Mouse (Mus musculus): ENCODE data around the gene Wnt8b. TPM values are rescaled to one million over a fixed set of nuclear protein-coding genes. Genes with fewer than 3 reads are reported as not detected.

Wnt8b gene
- polyA plus RNA-seq (2014; fragmentation: Nextera tagmentation; extraction: Ambion mirVana), result 3.3 and 4.0 TPM in 2 replicates

DNA sequence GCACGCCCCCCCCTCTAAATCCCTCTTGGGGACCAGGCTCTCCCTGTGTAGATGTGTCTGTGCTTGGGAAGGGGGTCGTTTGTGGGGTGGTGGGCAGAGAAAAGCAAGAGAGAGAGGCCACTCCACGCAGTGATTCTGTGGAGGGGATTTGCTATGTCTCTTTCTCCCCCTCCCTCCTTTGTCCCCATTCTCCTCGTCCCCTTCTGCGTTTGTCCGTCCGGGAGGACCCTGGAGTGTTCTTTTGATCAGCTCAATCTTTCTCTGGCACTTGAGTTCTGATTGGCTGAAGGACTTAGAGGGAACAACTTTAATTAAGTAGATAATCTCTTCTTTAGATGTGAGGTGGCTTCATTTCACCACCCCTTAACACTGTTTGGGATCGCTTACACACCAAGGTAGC, at the start of gene Wnt8b:
Wnt8b (plus strand) TSS at position 345 of the 400 bp plus-strand sequence.
- no peaks in the 10 kb centered on the region for H3K9me3 ChIP-seq (replicated peaks; ENCODE audit: control insufficient read depth, low read length)
- DNase-seq (ENCODE audit: low spot score), result no peak
- no peaks in the 10 kb centered on the region for H3K36me3 ChIP-seq (ENCODE audit: control insufficient read depth, insufficient read depth, low read length)
- H3K9ac ChIP-seq (ENCODE audit: low read length), result peak within 1 kb of the TSS; percentile 4; the same call in 1 of the 2 replicates
- H3K4me2 ChIP-seq (ENCODE audit: low read length), result 0 out of 2 replicates have a peak within 1 kb of the TSS, but pooled peaks have one; percentile 13
- ATAC-seq, result no peak
- H3K4me3 ChIP-seq (ENCODE audit: low read depth, low read length), result 0 out of 2 replicates have a peak within 1 kb of the TSS, but pooled peaks have one; percentile 5
- no peak within 1 kb of the TSS for H3K27ac ChIP-seq (ENCODE audit: low read depth, low read length)
- H3K27me3 ChIP-seq (replicated peaks; ENCODE audit: control insufficient read depth, insufficient read depth, low read length), result peaks cover 45% of the 10 kb centered on the region
- H3K4me1 ChIP-seq (ENCODE audit: control insufficient read depth, insufficient read depth, low read length), result no peaks in the 10 kb centered on the region
- WGBS, result 3% methylated on average over 8 of the region's 8 CpGs

DNA sequence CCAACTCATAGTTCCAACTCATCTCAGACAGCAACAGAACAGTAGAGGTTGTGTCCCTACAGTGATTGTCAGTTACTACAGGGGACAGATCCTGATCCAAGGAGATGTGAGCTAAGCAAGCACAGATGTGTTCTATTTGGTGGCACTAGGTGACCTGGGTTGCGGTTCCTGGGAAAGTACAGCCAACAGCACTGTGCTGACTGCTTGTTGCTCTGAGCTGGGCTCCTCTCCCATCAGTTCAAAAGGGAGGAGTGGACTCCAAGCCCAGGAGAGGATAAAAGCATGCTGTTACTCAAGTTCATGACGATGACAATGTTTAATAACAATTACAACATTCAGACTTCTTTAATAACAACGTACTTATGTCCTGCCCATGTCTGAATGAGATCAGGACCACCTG, 47.5 kb upstream of the Wnt8b start:
- DNase-seq (ENCODE audit: low spot score) (no peak), ATAC-seq (no peak)
- Histone ChIP-seq H3K27me3 (replicated peaks; ENCODE audit: control insufficient read depth, insufficient read depth, low read length) (no peaks in the 10 kb centered on the region), H3K9ac (ENCODE audit: low read length) (no peak overlapping the region), H3K4me1 (ENCODE audit: control insufficient read depth, insufficient read depth, low read length) (no peaks in the 10 kb centered on the region), H3K27ac (ENCODE audit: low read depth, low read length) (no peak overlapping the region), H3K4me2 (ENCODE audit: low read length) (no peak overlapping the region), H3K9me3 (replicated peaks; ENCODE audit: control insufficient read depth, low read length) (no peaks in the 10 kb centered on the region), H3K36me3 (ENCODE audit: control insufficient read depth, insufficient read depth, low read length) (no peaks in the 10 kb centered on the region), H3K4me3 (ENCODE audit: low read depth, low read length) (no peak overlapping the region)
- 86% methylated on average over 3 of the region's 3 CpGs for WGBS

DNA sequence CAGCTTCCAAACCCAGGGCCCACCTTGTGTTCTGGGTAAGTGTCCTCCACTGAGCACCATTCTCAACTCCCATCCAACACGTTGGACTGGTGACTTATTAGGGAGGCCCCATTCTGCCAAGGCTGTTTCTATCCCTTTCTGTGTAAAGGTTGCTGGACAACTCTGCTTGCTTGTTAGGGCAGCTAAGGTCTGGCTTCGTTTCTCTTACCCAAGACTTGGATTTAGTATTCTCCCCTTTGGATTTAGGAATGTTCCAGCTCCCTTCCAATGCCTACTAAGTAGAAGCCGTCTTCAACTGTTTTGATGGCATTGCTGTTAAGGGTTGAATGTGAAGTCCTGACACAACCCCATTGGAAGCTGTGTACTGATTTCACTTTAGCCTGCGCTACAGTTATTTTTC, 45.3 kb upstream of the Wnt8b start:
- no peaks in the 10 kb centered on the region for H3K4me1 ChIP-seq (ENCODE audit: control insufficient read depth, insufficient read depth, low read length)
- H3K4me2 ChIP-seq (ENCODE audit: low read length), result no peak overlapping the region
- H3K36me3 ChIP-seq (ENCODE audit: control insufficient read depth, insufficient read depth, low read length), result no peaks in the 10 kb centered on the region
- H3K9ac ChIP-seq (ENCODE audit: low read length), result no peak overlapping the region
- DNase-seq (ENCODE audit: low spot score) (no peak), ATAC-seq (no peak)
- no peaks in the 10 kb centered on the region for H3K27me3 ChIP-seq (replicated peaks; ENCODE audit: control insufficient read depth, insufficient read depth, low read length)
- H3K27ac ChIP-seq (ENCODE audit: low read depth, low read length), result no peak overlapping the region
- no peaks in the 10 kb centered on the region for H3K9me3 ChIP-seq (replicated peaks; ENCODE audit: control insufficient read depth, low read length)
- 83% methylated on average over 4 of the region's 4 CpGs for WGBS
- no peak overlapping the region for H3K4me3 ChIP-seq (ENCODE audit: low read depth, low read length)

DNA sequence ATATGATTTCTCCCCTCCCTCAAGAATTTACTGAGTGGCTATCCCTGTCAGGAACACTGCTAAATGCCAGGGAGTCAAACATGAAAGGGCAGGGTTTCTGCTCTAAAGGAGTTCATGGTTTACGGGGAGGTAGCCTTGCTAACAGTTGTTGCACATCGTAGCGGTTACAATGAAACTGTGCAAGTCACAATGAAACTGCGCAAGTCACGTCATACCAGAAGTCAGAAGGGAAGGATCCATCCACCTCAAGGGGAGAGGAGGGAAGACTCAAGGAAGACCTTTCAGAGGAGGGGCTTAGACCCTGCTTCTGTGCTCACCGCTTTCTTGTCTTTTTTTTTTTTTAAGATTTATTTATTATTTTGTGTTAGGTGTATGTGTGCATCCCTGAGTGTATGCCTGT, 38.4 kb upstream of the Wnt8b start:
- no peaks in the 10 kb centered on the region for H3K9me3 ChIP-seq (replicated peaks; ENCODE audit: control insufficient read depth, low read length)
- WGBS, result 92% methylated on average over 6 of the region's 6 CpGs
- DNase-seq (ENCODE audit: low spot score), result no peak

DNA sequence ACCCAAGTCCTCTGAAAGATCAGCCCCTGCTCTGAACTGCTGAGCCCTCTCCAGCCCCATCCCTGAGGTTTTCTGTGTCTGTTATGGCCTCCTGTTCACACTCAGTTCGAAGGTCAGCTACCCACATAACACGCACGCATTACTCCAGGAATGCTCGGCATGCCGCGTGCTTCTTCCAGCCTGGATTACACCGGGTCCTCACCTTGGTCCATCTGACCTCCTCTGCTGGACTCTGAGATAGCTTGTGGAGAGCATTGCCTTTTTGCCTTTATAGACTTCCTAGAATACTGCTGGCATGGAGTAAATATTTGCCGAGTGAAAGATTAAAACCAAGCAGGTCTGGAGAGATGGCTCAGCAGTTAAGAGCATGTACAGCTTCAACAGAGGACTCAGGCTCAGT, 37.9 kb upstream of the Wnt8b start:
- Histone ChIP-seq H3K36me3 (ENCODE audit: control insufficient read depth, insufficient read depth, low read length) (no peaks in the 10 kb centered on the region), H3K4me1 (ENCODE audit: control insufficient read depth, insufficient read depth, low read length) (no peaks in the 10 kb centered on the region), H3K9me3 (replicated peaks; ENCODE audit: control insufficient read depth, low read length) (no peaks in the 10 kb centered on the region), H3K9ac (ENCODE audit: low read length) (no peak overlapping the region), H3K4me3 (ENCODE audit: low read depth, low read length) (no peak overlapping the region), H3K27me3 (replicated peaks; ENCODE audit: control insufficient read depth, insufficient read depth, low read length) (no peaks in the 10 kb centered on the region), H3K4me2 (ENCODE audit: low read length) (no peak overlapping the region), H3K27ac (ENCODE audit: low read depth, low read length) (no peak overlapping the region)
- ATAC-seq (no peak), DNase-seq (ENCODE audit: low spot score) (no peak)
- 89% methylated on average over 8 of the region's 8 CpGs for WGBS

More for the DNA sequence above, 38.4 kb upstream of the Wnt8b start:
- no peak overlapping the region for H3K4me3 ChIP-seq (ENCODE audit: low read depth, low read length)
- no peak overlapping the region for H3K4me2 ChIP-seq (ENCODE audit: low read length)
- H3K27me3 ChIP-seq (replicated peaks; ENCODE audit: control insufficient read depth, insufficient read depth, low read length), result no peaks in the 10 kb centered on the region
- no peak overlapping the region for H3K27ac ChIP-seq (ENCODE audit: low read depth, low read length)
- no peaks in the 10 kb centered on the region for H3K36me3 ChIP-seq (ENCODE audit: control insufficient read depth, insufficient read depth, low read length)
- H3K4me1 ChIP-seq (ENCODE audit: control insufficient read depth, insufficient read depth, low read length), result no peaks in the 10 kb centered on the region
- no peak overlapping the region for H3K9ac ChIP-seq (ENCODE audit: low read length)
- no peak for ATAC-seq

DNA sequence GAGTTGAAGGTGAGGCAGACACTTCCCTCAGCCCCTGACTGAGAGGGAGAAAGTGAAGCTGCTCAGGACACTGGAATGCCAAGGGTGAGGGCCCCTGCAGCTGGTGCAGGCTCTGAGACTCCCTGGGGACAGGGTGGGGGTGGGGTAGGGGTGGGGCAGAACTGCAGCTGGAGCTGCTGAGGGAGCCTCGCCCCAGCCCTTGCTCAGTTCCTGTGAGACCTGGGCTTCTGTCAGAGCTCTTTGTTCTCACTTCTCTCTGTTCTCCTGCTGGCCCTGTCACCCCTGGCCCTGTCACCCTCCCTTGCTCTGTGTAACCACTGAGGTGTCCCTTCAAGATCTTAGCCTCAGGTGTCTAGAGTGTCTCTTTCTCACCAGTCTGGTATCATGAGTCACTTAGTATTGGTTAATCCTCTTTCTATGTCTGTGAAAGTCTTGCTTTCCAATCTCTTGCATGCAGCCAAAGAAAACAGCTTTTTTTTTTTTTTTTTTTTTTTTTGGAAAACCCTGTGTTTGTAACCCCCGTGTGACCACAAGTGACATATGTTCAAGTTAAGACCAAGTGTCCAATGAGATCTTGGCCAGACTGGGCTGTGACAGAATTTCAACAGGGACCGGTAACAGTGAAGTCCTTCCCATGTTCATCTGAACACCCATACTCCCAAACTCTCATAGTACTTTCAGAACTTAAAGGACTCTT, 35.8 kb upstream of the Wnt8b start:
- no peak overlapping the region for H3K4me3 ChIP-seq (ENCODE audit: low read depth, low read length)
- no peak overlapping the region for H3K4me2 ChIP-seq (ENCODE audit: low read length)
- no peaks in the 10 kb centered on the region for H3K27me3 ChIP-seq (replicated peaks; ENCODE audit: control insufficient read depth, insufficient read depth, low read length)
- 65% methylated on average over 3 of the region's 3 CpGs for WGBS
- no peaks in the 10 kb centered on the region for H3K4me1 ChIP-seq (ENCODE audit: control insufficient read depth, insufficient read depth, low read length)
- no peaks in the 10 kb centered on the region for H3K9me3 ChIP-seq (replicated peaks; ENCODE audit: control insufficient read depth, low read length)
- H3K36me3 ChIP-seq (ENCODE audit: control insufficient read depth, insufficient read depth, low read length), result no peaks in the 10 kb centered on the region
- no peak overlapping the region for H3K27ac ChIP-seq (ENCODE audit: low read depth, low read length)
- ATAC-seq, result no peak
- DNase-seq (ENCODE audit: low spot score), result no peak
- no peak overlapping the region for H3K9ac ChIP-seq (ENCODE audit: low read length)

DNA sequence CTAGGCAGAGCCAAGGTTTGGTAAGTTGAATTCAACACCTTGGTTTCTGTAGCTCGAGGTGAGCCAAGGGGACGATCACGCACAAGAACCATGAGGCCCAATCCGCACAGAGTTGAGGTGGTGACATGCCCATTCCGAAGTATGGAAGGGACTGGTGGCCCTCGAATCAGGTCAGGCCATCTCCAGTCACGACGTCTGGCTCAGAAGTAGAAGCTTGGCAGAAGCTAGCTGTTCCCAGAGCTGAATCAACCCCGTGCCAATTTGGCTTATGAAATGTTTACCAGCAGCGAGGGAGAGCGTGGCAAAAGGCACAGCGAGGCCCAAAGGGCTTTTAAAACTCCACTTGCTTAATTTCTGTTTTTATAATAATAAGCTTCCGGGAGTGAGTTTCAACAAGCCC, 34.6 kb upstream of the Wnt8b start:
- DNase-seq (ENCODE audit: low spot score), result peak; percentile 13
- no peak overlapping the region for H3K4me3 ChIP-seq (ENCODE audit: low read depth, low read length)
- H3K4me1 ChIP-seq (ENCODE audit: control insufficient read depth, insufficient read depth, low read length), result no peaks in the 10 kb centered on the region
- no peak overlapping the region for H3K9ac ChIP-seq (ENCODE audit: low read length)
- 84% methylated on average over 13 of the region's 13 CpGs for WGBS
- no peak overlapping the region for H3K4me2 ChIP-seq (ENCODE audit: low read length)
- no peaks in the 10 kb centered on the region for H3K36me3 ChIP-seq (ENCODE audit: control insufficient read depth, insufficient read depth, low read length)
- H3K9me3 ChIP-seq (replicated peaks; ENCODE audit: control insufficient read depth, low read length), result no peaks in the 10 kb centered on the region
- ATAC-seq, result no peak
- H3K27ac ChIP-seq (ENCODE audit: low read depth, low read length), result no peak overlapping the region
- no peaks in the 10 kb centered on the region for H3K27me3 ChIP-seq (replicated peaks; ENCODE audit: control insufficient read depth, insufficient read depth, low read length)

DNA sequence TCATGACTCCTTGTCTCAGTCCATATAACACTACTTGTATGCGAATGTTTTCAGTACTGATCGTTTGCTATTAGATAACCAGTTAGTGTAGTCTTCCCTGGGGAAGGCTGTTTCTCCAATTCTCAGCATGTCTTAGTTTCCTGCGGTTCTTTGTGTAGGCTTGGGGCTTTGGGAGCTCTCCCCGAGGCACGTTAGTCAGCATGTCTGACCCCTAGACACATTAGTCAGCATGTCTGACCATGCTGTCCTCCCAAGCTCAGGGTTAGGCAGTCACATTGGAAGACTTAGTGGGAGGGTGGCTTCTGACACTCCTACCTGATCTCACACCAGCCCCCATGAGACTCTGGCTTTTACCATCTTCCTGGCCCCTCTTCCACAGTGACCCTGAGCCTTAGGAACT, 32.8 kb upstream of the Wnt8b start:
- ATAC-seq, result no peak
- Histone ChIP-seq H3K36me3 (ENCODE audit: control insufficient read depth, insufficient read depth, low read length) (no peaks in the 10 kb centered on the region), H3K4me3 (ENCODE audit: low read depth, low read length) (no peak overlapping the region), H3K9me3 (replicated peaks; ENCODE audit: control insufficient read depth, low read length) (no peaks in the 10 kb centered on the region), H3K9ac (ENCODE audit: low read length) (no peak overlapping the region), H3K27me3 (replicated peaks; ENCODE audit: control insufficient read depth, insufficient read depth, low read length) (no peaks in the 10 kb centered on the region), H3K4me1 (ENCODE audit: control insufficient read depth, insufficient read depth, low read length) (peaks cover 1% of the 10 kb centered on the region), H3K4me2 (ENCODE audit: low read length) (no peak overlapping the region), H3K27ac (ENCODE audit: low read depth, low read length) (no peak overlapping the region)
- WGBS, result 85% methylated on average over 5 of the region's 5 CpGs
- no peak for DNase-seq (ENCODE audit: low spot score)

DNA sequence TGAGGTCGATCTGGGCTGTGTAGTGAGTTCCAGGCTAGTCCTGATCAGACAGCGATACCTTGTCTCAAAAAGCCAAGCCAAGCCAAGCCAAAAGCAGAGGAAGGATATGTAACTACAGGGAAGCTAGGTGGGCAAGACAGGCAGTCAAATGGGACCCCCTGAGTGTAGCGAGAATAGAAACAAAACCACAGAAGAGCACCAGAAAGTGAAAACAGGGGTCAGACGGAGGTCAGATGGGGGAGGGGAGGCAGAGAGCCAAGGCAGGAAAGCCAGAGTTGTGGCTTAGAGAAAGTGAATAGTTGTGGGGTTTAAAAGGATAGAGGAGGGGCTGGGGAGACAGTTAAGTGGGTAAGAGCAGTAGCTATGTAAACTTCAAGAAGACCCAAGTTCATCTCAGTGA, 31.8 kb upstream of the Wnt8b start:
- no peak overlapping the region for H3K4me2 ChIP-seq (ENCODE audit: low read length)
- H3K36me3 ChIP-seq (ENCODE audit: control insufficient read depth, insufficient read depth, low read length), result no peaks in the 10 kb centered on the region
- WGBS, result 49% methylated on average over 4 of the region's 4 CpGs
- H3K9me3 ChIP-seq (replicated peaks; ENCODE audit: control insufficient read depth, low read length), result no peaks in the 10 kb centered on the region
- no peaks in the 10 kb centered on the region for H3K27me3 ChIP-seq (replicated peaks; ENCODE audit: control insufficient read depth, insufficient read depth, low read length)
- no peak overlapping the region for H3K27ac ChIP-seq (ENCODE audit: low read depth, low read length)
- H3K4me3 ChIP-seq (ENCODE audit: low read depth, low read length), result no peak overlapping the region
- DNase-seq (ENCODE audit: low spot score), result no peak
- ATAC-seq, result no peak
- H3K4me1 ChIP-seq (ENCODE audit: control insufficient read depth, insufficient read depth, low read length), result peaks cover 4% of the 10 kb centered on the region
- H3K9ac ChIP-seq (ENCODE audit: low read length), result no peak overlapping the region

Measured in forebrain, embryonic 14.5 days (tissue).